Mouse (Mus musculus) spleen, adult 2 months (tissue): ENCODE measurements at regions not wholly inside any gene's neighbourhood (a gene's known extent, or its start where the extent isn't known, plus 50 kb on each side); places are given as distances from the start of the nearest gene placed in this dataset.

ENCODE experiments used
- DNase-seq, 2 experiments: peaks; one replicate each; pipeline versions ENCODE4 v3.0.0 to v3.0.0-alpha.2; 2012 to 2021; ENCODE audit warnings: low spot score in 2 of 2, low read depth in 1 of 2
- H3K27ac ChIP-seq: fragments of 200-500 bp; 2 replicates; pipeline ENCODE4 v1.5.1; 2012; ENCODE audit warnings: low read length, inconsistent platforms; ENCODE audit not compliant: insufficient read depth
- H3K27me3 ChIP-seq: fragments of 200-500 bp; 2 replicates; pipeline ENCODE4 v1.6.1; 2012; ENCODE audit warnings: mild to moderate bottlenecking, moderate library complexity, low read length, inconsistent platforms; ENCODE audit not compliant: control insufficient read depth, insufficient read depth
- H3K36me3 ChIP-seq: fragments of 200-500 bp; 2 replicates; pipeline ENCODE4 v1.6.1; 2012; ENCODE audit warnings: mild to moderate bottlenecking, low read length, inconsistent platforms; ENCODE audit not compliant: control insufficient read depth, insufficient read depth
- H3K4me1 ChIP-seq: fragments of 200-500 bp; 2 replicates; pipeline ENCODE4 v1.6.1; 2011; ENCODE audit warnings: inconsistent platforms; ENCODE audit not compliant: control insufficient read depth, insufficient read depth, insufficient read length
- H3K4me3 ChIP-seq: fragments of 200-500 bp; 2 replicates; pipeline ENCODE4 v1.5.1; 2011; ENCODE audit warnings: mild to moderate bottlenecking, inconsistent platforms; ENCODE audit not compliant: insufficient read depth, insufficient read length; ENCODE audit errors: extremely low read depth
- CTCF ChIP-seq: fragments of 200-500 bp; IDR thresholded peaks from 2 replicates; pipeline ENCODE4 v1.5.1; 2011; ENCODE audit warnings: mild to moderate bottlenecking, inconsistent platforms; ENCODE audit not compliant: insufficient read depth, insufficient read length, insufficient replicate concordance; ENCODE audit errors: extremely low read depth
- POLR2A ChIP-seq: fragments of 200-500 bp; IDR thresholded peaks from 2 replicates; pipeline ENCODE4 v1.6.1; 2011; ENCODE audit warnings: low read depth, low read length, inconsistent platforms
- WGBS: fragments of 180-500 bp; shearing (Covaris S2); methylation state at CpG from one replicate; pipeline ENCODE4 v1.1.7; 2018; 5-methylcytosine and 5-hydroxymethylcytosine counted together

DNA sequence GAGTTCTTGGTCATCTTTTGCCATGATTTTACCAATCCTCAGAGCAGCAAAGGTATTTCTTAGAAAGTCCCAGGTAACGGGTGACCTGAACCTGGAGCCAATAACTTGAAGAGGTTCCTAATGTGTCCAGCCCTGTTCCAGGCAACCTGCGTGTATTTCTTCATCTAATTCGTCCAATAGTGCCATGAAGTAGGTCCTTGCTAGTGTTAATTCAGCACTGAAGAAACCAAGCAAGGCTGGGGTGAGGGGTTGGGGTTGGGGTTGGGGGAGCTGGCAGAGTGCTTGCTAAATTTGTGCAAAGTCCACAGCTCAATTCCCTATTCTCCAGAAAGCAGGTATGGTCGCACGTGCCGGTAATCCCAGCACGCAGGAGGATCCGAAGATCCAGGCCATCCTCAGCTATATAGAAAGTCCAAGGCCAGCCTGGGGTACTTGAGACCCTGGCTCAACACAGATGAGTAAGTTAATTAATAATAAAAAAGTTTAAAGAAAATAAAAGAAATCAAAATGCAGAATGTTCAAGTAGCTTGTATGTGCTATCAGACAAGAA, 54.6 kb upstream of the Cpsf6 start:
- DNase-seq = no peak
- H3K4me3 ChIP-seq = peak overlapping the region; percentile 39
- no peaks in the 10 kb centered on the region for H3K27me3 ChIP-seq
- TF ChIP-seq CTCF (no peak), POLR2A (no peak)
- peak overlapping the region; percentile 92 for H3K27ac ChIP-seq
- 57% methylated on average over 8 of the region's 8 CpGs for WGBS
- H3K4me1 ChIP-seq = peaks cover 9% of the 10 kb centered on the region
- H3K36me3 ChIP-seq = no peaks in the 10 kb centered on the region

DNA sequence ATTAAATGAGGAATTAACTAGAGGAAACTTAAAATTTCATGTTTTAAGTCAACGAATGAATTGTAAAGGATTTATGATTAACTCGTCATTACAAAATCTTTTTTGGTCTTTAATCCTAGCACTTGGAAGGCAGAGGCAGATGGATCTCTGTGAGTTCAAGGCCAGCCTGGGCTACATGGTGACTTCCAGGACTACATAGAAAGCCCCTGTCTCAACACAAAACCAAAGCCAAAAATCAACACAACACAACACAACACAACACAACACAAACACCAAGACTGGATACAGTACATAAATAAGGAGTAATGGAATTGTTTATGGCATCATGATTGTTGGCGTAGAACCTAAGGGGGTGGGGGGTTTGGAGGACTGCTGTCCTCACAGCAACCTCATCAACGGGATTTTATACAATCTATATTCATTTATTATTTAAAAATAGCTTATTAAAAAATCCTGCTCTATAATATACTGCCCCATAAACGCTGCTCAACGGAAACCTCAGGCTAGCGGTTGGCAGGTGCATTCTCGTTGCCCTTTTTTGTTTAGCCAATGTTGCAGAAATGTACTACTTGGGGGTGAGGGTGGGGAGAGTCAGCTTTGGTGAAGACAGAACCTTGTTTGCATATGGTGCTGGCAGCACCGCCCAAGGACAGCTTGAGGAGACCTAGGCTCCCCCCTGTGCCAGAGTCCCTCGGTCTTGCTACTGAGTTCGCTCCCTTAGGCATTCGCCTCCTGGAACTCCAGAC, 53.9 kb upstream of the Cpsf6 start:
- WGBS = 44% methylated on average over 12 of the region's 12 CpGs
- Histone ChIP-seq H3K4me1 (peaks cover 9% of the 10 kb centered on the region), H3K4me3 (peak overlapping the region; percentile 39), H3K27me3 (no peaks in the 10 kb centered on the region), H3K36me3 (no peaks in the 10 kb centered on the region), H3K27ac (peak overlapping the region; percentile 92)
- peak in 1 of 2 experiments; percentile 66 for DNase-seq
- TF ChIP-seq CTCF = no peak
- peak; percentile 22 for TF ChIP-seq POLR2A

DNA sequence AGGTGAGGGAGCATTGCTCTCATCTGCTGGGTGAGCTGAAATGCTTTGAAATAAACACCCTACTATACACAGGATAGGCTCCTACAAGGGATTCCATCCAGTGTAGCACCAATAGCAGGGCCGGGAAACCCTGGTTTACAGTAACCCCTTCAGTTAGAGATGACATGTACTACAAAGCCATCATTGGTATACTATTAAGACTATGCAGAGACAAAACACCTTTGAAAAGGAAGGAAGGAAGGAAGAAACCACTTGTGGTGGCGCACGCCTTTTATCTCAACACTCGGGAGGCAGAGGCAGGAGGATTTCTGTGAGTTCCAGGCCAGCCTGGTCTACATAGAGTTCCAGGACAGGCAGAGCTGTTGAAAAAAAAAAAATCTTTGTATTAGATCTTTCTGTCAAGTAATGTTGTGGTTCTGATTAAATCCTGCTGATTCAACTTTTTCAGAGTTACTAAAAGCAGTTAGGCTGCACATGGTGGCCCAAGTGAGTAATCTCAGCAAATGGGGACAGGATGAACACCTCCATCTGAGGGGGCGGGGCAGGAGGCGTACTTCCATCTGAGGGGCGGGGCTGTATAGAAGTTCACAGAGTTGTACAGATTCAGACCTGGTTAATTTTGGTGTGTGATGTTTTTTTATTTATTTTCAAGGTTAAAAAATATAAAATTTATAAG, 53.2 kb upstream of the Cpsf6 start:
- peaks cover 9% of the 10 kb centered on the region for H3K4me1 ChIP-seq
- H3K4me3 ChIP-seq = no peak overlapping the region
- H3K27me3 ChIP-seq = no peaks in the 10 kb centered on the region
- peak overlapping the region; percentile 47 for H3K27ac ChIP-seq
- TF ChIP-seq POLR2A = no peak
- TF ChIP-seq CTCF = no peak
- WGBS = 57% methylated on average over 7 of the region's 7 CpGs
- H3K36me3 ChIP-seq = no peaks in the 10 kb centered on the region
- DNase-seq = peak in 1 of 2 experiments; percentile 58

DNA sequence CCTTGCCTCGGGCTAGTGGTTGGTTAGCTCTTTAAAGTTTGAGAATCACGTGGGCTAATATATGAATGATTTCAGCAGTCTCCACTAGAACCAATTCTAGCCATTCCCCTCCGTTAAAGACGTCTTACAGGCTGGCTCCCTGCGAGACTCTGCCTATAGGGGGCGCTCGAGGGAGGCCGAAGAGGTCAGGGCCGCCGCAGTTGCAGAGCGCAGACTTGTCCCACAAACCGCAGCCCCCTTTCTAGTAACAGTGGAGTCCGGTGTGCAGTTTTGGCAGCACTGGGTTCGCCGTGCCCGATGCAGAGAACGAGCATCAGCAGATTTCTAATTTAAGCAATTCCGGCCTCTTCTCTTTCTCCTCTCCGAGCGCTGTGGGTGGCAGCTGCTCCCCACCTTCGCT, 52.6 kb upstream of the Cpsf6 start:
- 13% methylated on average over 21 of the region's 21 CpGs for WGBS
- peak overlapping the region; percentile 21; the same call in 1 of the 2 replicates for H3K4me3 ChIP-seq
- H3K27me3 ChIP-seq = no peaks in the 10 kb centered on the region
- TF ChIP-seq CTCF (peak; percentile 66; the same call in 1 of the 2 replicates), POLR2A (no peak)
- peak overlapping the region; percentile 47 for H3K27ac ChIP-seq
- no peaks in the 10 kb centered on the region for H3K36me3 ChIP-seq
- peaks cover 9% of the 10 kb centered on the region for H3K4me1 ChIP-seq
- peak; percentile 43 to 77 for DNase-seq

DNA sequence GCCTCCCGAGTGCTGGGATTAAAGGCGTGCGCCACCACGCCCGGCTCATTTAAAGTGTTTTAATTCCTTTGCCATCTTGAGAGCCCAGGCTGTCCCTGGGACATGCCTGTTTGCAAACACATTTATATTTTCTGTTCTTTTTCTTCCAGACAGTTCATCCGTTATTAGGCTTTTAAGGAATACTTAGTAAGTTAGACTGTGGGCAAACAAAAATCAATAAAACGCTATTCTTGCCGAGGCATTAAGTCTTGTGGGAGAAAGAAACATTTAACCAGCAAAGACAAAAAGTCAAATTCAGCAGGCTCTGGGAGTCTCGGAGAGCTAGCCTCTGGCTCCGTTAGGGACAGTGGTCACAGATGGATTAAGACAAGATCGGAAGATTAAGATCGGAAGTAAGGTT, 52.0 kb upstream of the Cpsf6 start:
- no peaks in the 10 kb centered on the region for H3K27me3 ChIP-seq
- no peaks in the 10 kb centered on the region for H3K36me3 ChIP-seq
- no peak for DNase-seq
- WGBS = 90% methylated on average over 12 of the region's 12 CpGs
- TF ChIP-seq CTCF (no peak), POLR2A (no peak)
- no peak overlapping the region for H3K27ac ChIP-seq
- no peak overlapping the region for H3K4me3 ChIP-seq
- H3K4me1 ChIP-seq = peaks cover 9% of the 10 kb centered on the region

DNA sequence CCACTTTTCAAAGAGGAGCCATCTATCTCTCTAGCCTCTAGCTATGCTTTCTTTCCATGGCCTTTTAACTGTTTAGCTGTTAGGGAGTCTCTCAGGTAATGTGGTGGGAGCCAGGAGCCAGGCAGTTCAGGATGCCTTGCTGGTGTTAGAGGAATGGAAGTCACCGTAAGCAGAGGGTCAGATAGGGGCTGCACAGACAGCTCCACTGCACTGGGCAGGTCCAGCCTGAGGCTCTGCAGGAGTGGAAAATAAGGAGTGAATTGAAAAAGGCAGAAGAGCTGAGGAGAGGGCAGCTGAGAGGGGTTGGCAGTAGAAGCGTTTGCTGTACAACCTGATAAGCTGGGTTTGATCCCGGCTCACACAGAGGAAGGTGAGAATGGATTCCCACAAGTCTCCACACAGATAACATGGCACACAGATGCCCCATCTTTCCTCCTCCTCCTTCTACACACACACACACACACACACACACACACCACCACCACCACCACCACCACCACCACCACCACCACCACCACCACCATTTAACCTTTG, 51.3 kb upstream of the Cpsf6 start:
- Histone ChIP-seq H3K4me3 (no peak overlapping the region), H3K27me3 (no peaks in the 10 kb centered on the region), H3K4me1 (peaks cover 9% of the 10 kb centered on the region), H3K36me3 (no peaks in the 10 kb centered on the region), H3K27ac (no peak overlapping the region)
- no peak for TF ChIP-seq POLR2A
- TF ChIP-seq CTCF = no peak
- DNase-seq = no peak
- 91% methylated on average over 3 of the region's 3 CpGs for WGBS
